Mouse (Mus musculus) hindlimb bud, embryonic 11.5 days (tissue): ENCODE data around the gene Ubtd1.

Experiments used
- DNase-seq: peaks from one replicate; pipeline ENCODE4 v3.0.0-alpha.2; 2012; ENCODE audit warnings: low read depth, low spot score; ENCODE audit errors: extremely low spot score

Ubtd1 gene

GRCm38 (mm10) chr19:41981595-41981927 lies at the start of gene Ubtd1:
Gene Ubtd1 (plus strand): TSS chr19:41981763.
- DNase-seq: no peak

GRCm38 (mm10) chr19:41932686-41933085 lies 48.9 kb upstream of the Ubtd1 start:
- no peak for DNase-seq

GRCm38 (mm10) chr19:41933179-41934086 lies 48.1 kb upstream of the Ubtd1 start, which contains the start of the genes Exosc1 and Zdhhc16:
Gene Exosc1 (minus strand): TSS chr19:41933423.
Gene Zdhhc16 (plus strand): TSS chr19:41933480.
- peak; percentile 93 for DNase-seq

- DNase-seq: no peak
These were observed 47.4 kb upstream of the Ubtd1 start for GRCm38 (mm10) chr19:41934124-41934523.

- no peak for DNase-seq
These were observed 45.6 kb upstream of the Ubtd1 start for GRCm38 (mm10) chr19:41935921-41936320.

GRCm38 (mm10) chr19:41938539-41938938 lies 43.0 kb upstream of the Ubtd1 start:
- DNase-seq: no peak

GRCm38 (mm10) chr19:41943841-41944240 lies 37.7 kb upstream of the Ubtd1 start:
- DNase-seq: no peak

GRCm38 (mm10) chr19:41952287-41952686 lies 29.3 kb upstream of the Ubtd1 start:
- DNase-seq: no peak

- DNase-seq: no peak
These were observed 28.0 kb upstream of the Ubtd1 start for GRCm38 (mm10) chr19:41953574-41953973.

- no peak for DNase-seq
These were observed 11.9 kb upstream of the Ubtd1 start for GRCm38 (mm10) chr19:41969618-41970017.

GRCm38 (mm10) chr19:41973891-41974794 lies 7.4 kb upstream of the Ubtd1 start:
- DNase-seq: no peak

- no peak for DNase-seq
These were observed 1.1 kb upstream of the Ubtd1 start for GRCm38 (mm10) chr19:41980422-41980818.

GRCm38 (mm10) chr19:41980819-41981594 lies 556 bp upstream of the Ubtd1 start, which contains the start of gene Mms19:
Gene Mms19 (minus strand): TSS chr19:41981157.
- peak; percentile 87 for DNase-seq

GRCm38 (mm10) chr19:41981931-41982790 lies 598 bp downstream of the Ubtd1 start:
- no peak for DNase-seq

GRCm38 (mm10) chr19:41982791-41983150 lies 1.2 kb downstream of the Ubtd1 start:
- no peak for DNase-seq

- no peak for DNase-seq
These were observed 4.4 kb downstream of the Ubtd1 start for GRCm38 (mm10) chr19:41985994-41986393.

GRCm38 (mm10) chr19:41987206-41987605 lies 5.6 kb downstream of the Ubtd1 start:
- no peak for DNase-seq

GRCm38 (mm10) chr19:41989810-41990209 lies 8.2 kb downstream of the Ubtd1 start:
- no peak for DNase-seq

- no peak for DNase-seq
These were observed 10.4 kb downstream of the Ubtd1 start for GRCm38 (mm10) chr19:41991926-41992477.

GRCm38 (mm10) chr19:41992971-41993370 lies 11.4 kb downstream of the Ubtd1 start:
- no peak for DNase-seq
